Mouse (Mus musculus) right cerebral cortex, adult 18-20 months (tissue): ENCODE measurements around the gene 1700028K03Rik.
A peak's percentile ranks its signal among the peaks of the same experiment; 100 is the strongest.

ENCODE experiments used
- DNase-seq: peaks from one replicate; pipeline ENCODE4 v3.0.0; 2022; ENCODE audit warnings: mixed read lengths

1700028K03Rik gene

DNA sequence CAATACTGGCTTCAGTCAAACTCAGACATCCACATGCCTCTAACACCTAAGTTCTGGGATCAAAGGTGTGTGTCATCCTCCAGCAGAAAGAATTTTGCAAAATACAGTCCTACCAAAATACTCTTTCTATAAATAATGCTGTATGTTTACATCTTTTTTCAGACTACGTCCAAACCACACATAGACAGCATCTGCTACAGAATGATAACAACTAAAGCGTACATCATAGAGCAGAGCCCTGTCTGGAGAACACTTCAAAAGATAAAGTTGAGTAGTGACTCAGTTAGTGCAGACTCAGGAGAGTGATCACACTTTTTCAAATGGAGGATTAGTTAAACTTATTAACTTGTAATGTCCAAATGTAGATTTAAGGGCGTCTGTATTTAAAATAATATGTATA lies 13.4 kb downstream of the 1700028K03Rik start:
- no peak for DNase-seq

DNA sequence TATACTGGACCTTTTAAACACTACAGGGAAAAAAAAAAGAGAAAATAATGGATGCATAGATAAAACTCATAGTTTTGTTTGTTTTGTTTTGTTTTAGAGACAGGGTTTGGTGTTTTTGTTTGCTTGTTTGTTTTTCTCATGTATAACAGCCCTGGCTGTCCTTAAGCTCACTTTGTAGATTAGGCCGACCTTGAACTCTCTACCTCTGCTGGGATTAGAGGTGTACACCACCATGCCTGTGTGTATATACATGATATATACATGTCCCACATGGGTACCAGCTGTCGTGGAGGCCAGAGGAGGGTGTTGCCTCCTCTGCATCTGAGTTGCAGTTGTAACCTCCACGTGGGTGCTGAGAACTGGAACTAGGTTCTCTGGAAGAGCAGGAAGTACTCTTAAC lies 13.9 kb downstream of the 1700028K03Rik start:
- DNase-seq, result no peak

DNA sequence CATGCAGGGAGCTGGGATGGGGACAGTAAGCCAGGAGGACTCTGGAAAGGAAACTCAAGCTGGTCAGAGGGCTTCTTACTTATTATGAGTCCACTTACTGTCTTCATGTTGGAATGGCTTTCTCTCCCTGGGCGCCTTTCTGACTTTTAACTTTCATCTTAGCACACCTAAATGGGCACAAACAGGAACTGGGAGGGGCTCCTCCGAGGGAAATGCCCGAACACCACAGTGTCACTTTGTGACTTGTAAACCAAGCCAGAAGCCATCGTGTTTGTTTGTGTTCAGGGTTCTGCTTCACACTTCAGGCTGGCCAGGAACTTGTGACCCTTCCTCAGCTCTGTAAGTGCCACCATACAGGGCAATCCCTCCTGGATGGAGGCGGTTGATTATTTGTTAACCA lies 19.8 kb downstream of the 1700028K03Rik start:
- no peak for DNase-seq

DNA sequence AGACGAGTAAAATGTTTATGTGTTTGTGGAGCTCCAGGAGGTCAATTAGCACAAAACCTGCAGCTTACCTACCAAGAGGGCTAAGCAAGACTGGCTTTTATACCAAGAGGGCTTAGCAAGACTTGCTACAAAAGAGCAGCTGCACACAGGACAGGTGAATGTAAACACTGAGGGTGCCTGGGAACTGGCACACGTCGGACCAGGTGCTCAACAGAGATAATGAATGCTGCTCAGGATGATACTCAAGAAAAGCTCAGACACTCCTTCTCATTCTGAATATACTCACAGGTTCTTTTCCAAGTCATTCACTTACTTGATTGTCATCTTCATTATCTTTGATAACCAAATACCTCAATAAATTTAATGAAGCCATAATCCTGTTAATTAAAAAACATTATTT lies 22.5 kb downstream of the 1700028K03Rik start:
- no peak for DNase-seq

DNA sequence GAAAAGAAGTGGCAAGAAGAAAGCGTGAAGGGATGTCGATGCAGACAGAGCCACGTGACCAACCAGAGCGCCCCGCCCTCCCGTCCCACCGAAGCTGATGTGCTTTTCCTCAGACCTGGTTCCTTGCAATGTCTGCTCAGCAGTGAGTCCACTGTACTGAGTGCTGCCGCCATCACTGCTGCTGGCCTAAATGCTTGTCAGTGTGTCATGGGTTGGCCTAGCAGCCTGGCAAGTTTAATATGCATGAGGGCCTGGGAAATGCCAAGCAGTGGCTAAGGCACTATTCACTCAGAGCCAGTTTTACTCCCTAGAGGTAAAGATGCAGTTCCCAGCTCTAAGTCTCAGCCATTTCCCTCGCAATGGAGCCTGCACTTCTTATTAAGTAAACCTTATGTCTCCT lies 34.6 kb downstream of the 1700028K03Rik start:
- DNase-seq, result no peak

DNA sequence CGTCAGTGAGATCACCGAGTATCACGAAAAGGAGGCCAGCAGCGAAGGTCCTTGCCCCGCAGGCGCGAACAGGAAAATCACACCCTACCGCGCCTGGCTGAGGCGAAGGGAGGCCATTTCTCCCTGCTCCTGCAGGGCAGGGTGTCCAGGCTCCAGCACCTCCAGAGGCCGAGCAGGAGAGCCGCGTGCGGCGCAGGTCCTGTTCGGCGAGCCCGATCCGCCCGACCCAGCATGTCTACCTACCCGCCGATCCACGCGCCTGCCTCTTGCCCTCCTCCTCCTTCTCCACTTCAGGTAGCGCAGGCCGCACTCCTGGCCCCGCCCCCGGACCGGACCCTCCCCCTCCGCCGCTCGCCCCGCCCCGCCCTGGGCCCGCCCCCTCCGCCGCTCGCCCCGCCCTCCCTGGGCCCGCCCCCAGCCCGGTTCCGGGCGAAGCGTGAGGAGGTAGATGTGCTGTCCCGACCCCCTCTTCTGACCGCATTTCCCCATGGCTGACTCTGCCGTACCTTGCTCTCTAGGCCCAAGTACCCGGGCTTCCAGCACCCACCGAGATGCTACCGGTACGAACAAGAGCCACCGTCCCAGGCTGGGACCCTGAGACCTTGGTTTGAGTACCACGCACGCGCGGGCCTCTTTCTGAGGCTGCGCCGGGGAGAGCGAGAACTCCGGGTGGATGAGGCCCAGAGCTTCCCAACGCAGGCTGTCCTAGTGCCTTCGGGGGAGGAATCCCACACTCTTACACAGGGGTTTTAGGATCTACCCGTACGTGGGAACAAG lies 63.0 kb downstream of the 1700028K03Rik start, which contains the start of the genes Rpap2 and Glmn:
Gene Rpap2 (plus strand): TSS at position 73 of the 777 bp plus-strand sequence.
Gene Glmn (minus strand): TSS at position 588 of the 777 bp plus-strand sequence.
- DNase-seq, result peak; percentile 88

DNA sequence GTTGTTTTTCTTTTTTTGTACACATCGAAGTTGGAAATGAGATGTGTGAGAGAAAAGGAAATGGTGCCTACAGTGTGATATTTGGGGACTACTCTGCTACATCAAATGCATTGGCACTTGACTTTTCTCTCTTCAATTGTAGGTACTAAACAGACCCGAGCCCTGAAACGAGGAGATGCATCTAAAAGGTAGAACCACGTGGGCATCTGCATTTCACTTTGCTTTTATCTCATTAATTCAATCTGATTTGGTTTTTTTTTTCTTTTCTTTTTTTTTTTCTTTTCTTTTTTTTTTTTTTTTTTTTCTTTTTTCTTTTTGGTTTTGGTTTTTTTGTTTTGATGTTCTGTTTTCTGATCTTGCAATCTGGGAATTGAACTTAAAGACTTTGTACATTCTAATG lies 63.9 kb downstream of the 1700028K03Rik start:
- no peak for DNase-seq
